In the genomic region with DNA sequence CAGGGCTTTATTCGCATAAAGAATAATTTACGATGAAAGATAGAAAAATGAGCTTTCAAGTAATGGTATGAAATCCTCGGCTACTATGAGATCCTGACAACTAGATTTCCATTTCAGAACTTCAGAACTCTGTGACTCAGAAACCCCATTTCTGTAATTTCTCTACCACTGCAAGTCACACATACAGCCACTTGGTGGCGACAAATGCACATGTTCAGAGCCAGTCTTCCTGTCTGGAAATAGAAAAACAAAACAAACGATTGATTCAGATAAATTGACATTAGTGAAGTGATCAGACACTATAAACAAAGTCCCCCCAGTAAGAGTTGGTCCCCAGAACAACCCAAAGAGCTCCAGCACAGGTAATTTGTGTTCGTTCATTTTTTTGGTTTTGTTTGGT, we compare ENCODE assay signal across 9 mouse cellular contexts. TPM values are rescaled to one million over a fixed set of nuclear protein-coding genes. Genes with fewer than 3 reads are reported as not detected.
A peak's percentile ranks its signal among the peaks of the same experiment; 100 is the strongest.
DNase-seq lines count a peak whose midpoint lies in the region; ATAC-seq and TF ChIP-seq lines count a peak whose summit lies in the region.
"Had no signal": no experiment of that assay in that cellular context is flagged by ENCODE, and none has a peak within 500 bp of the region (broad histone marks: within the 10 kb centered on the region; RNA-seq: fewer than 3 reads in every experiment).

No protein-coding gene starts in this region.

- H3K9me3 ChIP-seq in hindbrain, postnatal 0 days (ENCODE audit: low read length): no peaks in the 10 kb centered on the region
- H3K9me3 ChIP-seq in hindbrain, embryonic 16.5 days (ENCODE audit: control insufficient read depth, low read length): peaks cover 2% of the 10 kb centered on the region; the same call in 1 of the 2 replicates
- no peaks in the 10 kb centered on the region for H3K9me3 ChIP-seq in embryonic facial prominence, embryonic 11.5 days (replicated peaks; ENCODE audit: control insufficient read depth, low read length)
- H3K9me3 ChIP-seq in hindbrain, embryonic 13.5 days: no peaks in the 10 kb centered on the region

- no peak overlapping the region for H3K27ac ChIP-seq in hindbrain, postnatal 0 days
- H3K27ac ChIP-seq in hindbrain, embryonic 16.5 days (ENCODE audit: low read depth, low read length): no peak overlapping the region
- H3K27ac ChIP-seq in embryonic facial prominence, embryonic 11.5 days (replicated peaks; ENCODE audit: low read depth, low read length): no peak overlapping the region
- no peak overlapping the region for H3K27ac ChIP-seq in hindbrain, embryonic 13.5 days

- H3K4me2 ChIP-seq in hindbrain, postnatal 0 days (ENCODE audit: low read depth, low read length): no peak overlapping the region
- H3K4me2 ChIP-seq in hindbrain, embryonic 16.5 days (ENCODE audit: low read length): no peak overlapping the region
- no peak overlapping the region for H3K4me2 ChIP-seq in embryonic facial prominence, embryonic 11.5 days (ENCODE audit: low read depth, low read length)
- H3K4me2 ChIP-seq in hindbrain, embryonic 13.5 days: no peak overlapping the region

- H3K27me3 ChIP-seq in hindbrain, postnatal 0 days (ENCODE audit: insufficient read depth, low read length): no peaks in the 10 kb centered on the region
- peaks cover 3% of the 10 kb centered on the region for H3K27me3 ChIP-seq in hindbrain, embryonic 16.5 days (replicated peaks; ENCODE audit: control insufficient read depth, insufficient read depth, low read length)
- H3K27me3 ChIP-seq in embryonic facial prominence, embryonic 11.5 days (ENCODE audit: control insufficient read depth, insufficient read depth, low read length): no peaks in the 10 kb centered on the region
- H3K27me3 ChIP-seq in hindbrain, embryonic 13.5 days: 0 out of 2 replicates have a peak, but pooled peaks cover 5% of the 10 kb centered on the region

- intact Hi-C loops in left cerebral cortex, postnatal 36 days (cut with DNase I): loop anchor here (5.0 kb wide), 1 partner anchor 410 kb away; no protein-coding TSS in a partner anchor

- WGBS in hindbrain, postnatal 0 days: 16% methylated on average over 6 of the region's 6 CpGs
- 17% methylated on average over 6 of the region's 6 CpGs for WGBS in hindbrain, embryonic 16.5 days
- WGBS in embryonic facial prominence, embryonic 11.5 days: 14% methylated on average over 6 of the region's 6 CpGs
- 10% methylated on average over 6 of the region's 6 CpGs for whole genome bisulfite sequencing in hindbrain, embryonic 13.5 days

- no peak overlapping the region for H3K9ac ChIP-seq in hindbrain, postnatal 0 days (replicated peaks; ENCODE audit: low read length)
- H3K9ac ChIP-seq in hindbrain, embryonic 16.5 days (ENCODE audit: low read depth, low read length): no peak overlapping the region
- H3K9ac ChIP-seq in embryonic facial prominence, embryonic 11.5 days (replicated peaks; ENCODE audit: low read length): no peak overlapping the region
- no peak overlapping the region for H3K9ac ChIP-seq in hindbrain, embryonic 13.5 days

- no peak overlapping the region for H3K4me3 ChIP-seq in hindbrain, postnatal 0 days (ENCODE audit: low read length)
- H3K4me3 ChIP-seq in hindbrain, embryonic 16.5 days (ENCODE audit: low read length): no peak overlapping the region
- H3K4me3 ChIP-seq in embryonic facial prominence, embryonic 11.5 days (ENCODE audit: low read depth, low read length): no peak overlapping the region
- H3K4me3 ChIP-seq in hindbrain, embryonic 13.5 days: no peak overlapping the region
- H3K4me3 ChIP-seq: erythroblast, embryonic 14.5 days had no signal

- no peaks in the 10 kb centered on the region for H3K4me1 ChIP-seq in hindbrain, postnatal 0 days (ENCODE audit: insufficient read depth, low read length)
- no peaks in the 10 kb centered on the region for H3K4me1 ChIP-seq in hindbrain, embryonic 16.5 days (ENCODE audit: control insufficient read depth, insufficient read depth, low read depth, low read length)
- H3K4me1 ChIP-seq in embryonic facial prominence, embryonic 11.5 days (ENCODE audit: control insufficient read depth, insufficient read depth, low read length): no peaks in the 10 kb centered on the region
- no peaks in the 10 kb centered on the region for H3K4me1 ChIP-seq in hindbrain, embryonic 13.5 days (replicated peaks)

- no peak for ATAC-seq in hindbrain, postnatal 0 days
- ATAC-seq in hindbrain, embryonic 16.5 days: no peak
- no peak for ATAC-seq in embryonic facial prominence, embryonic 11.5 days (replicated peaks; ENCODE audit: insufficient number of reproducible peaks, low FRiP score, low TSS enrichment, low read depth)
- ATAC-seq in hindbrain, embryonic 13.5 days (ENCODE audit: low FRiP score): no peak

- peak; percentile 82 for DNase-seq in hindbrain, postnatal 0 days (ENCODE audit: low spot score)
- DNase-seq in CD4-positive helper T cell, adult 2 months (ENCODE audit: low read depth, low spot score): peak; percentile 74
- peak; percentile 53 for DNase-seq in T-cell, adult 2 months (ENCODE audit: low spot score)
- DNase-seq in embryonic facial prominence, embryonic 11.5 days (ENCODE audit: low spot score): peak; percentile 74
- peak; percentile 39 to 45 for DNase-seq in left cerebral cortex, postnatal 36 days (ENCODE audit: low spot score in 2 of 2)
- peak; percentile 72 for DNase-seq in retina, postnatal 1 day

- TF ChIP-seq CTCF in hindbrain, postnatal 0 days (IDR thresholded peaks at IDR 0.05; ENCODE audit: low read depth): peak; percentile 87

- no peaks in the 10 kb centered on the region for H3K36me3 ChIP-seq in hindbrain, postnatal 0 days (ENCODE audit: insufficient read depth, low read length)
- H3K36me3 ChIP-seq in hindbrain, embryonic 16.5 days (ENCODE audit: control insufficient read depth, insufficient read depth, low read length): no peaks in the 10 kb centered on the region
- no peaks in the 10 kb centered on the region for H3K36me3 ChIP-seq in embryonic facial prominence, embryonic 11.5 days (replicated peaks; ENCODE audit: control insufficient read depth, insufficient read depth, low read depth, low read length)
- H3K36me3 ChIP-seq in hindbrain, embryonic 13.5 days: no peaks in the 10 kb centered on the region

RNA-seq across cellular contexts. Expression of a gene that starts 9.1 kb away (rescaled TPM):
- 87.2 and 99.4 TPM in 2 replicates for total RNA-seq in hindbrain, postnatal 0 days (2014; rRNA removed)
- polyA plus RNA-seq in hindbrain, postnatal 0 days (2015; fragmentation: Nextera tagmentation; extraction: Ambion mirVana): 124 and 135 TPM in 2 replicates
- polyA plus RNA-seq in hindbrain, embryonic 16.5 days (2015; fragmentation: Nextera tagmentation; extraction: Ambion mirVana): 112 and 121 TPM in 2 replicates
- 301 and 327 TPM in 2 replicates for polyA plus RNA-seq in embryonic facial prominence, embryonic 11.5 days (2014; fragmentation: Nextera tagmentation; extraction: Ambion mirVana)
- 100 to 1,000 TPM in 1 of 2 experiments, 10 to 100 TPM in 1; 69.7 to 123 TPM for total RNA-seq in left cerebral cortex, postnatal 36 days (2021)
- 169 and 173 TPM in 2 replicates for polyA plus RNA-seq in hindbrain, embryonic 13.5 days (2015; fragmentation: Nextera tagmentation; extraction: Ambion mirVana)

RNA-seq across cellular contexts. Expression of a gene that starts 21.1 kb away (rescaled TPM):
- 10.9 and 38.4 TPM in 2 replicates for total RNA-seq in hindbrain, postnatal 0 days (2014; rRNA removed)
- polyA plus RNA-seq in hindbrain, postnatal 0 days (2015; fragmentation: Nextera tagmentation; extraction: Ambion mirVana): 7.5 and 8.1 TPM in 2 replicates
- 5.8 and 7.2 TPM in 2 replicates for polyA plus RNA-seq in hindbrain, embryonic 16.5 days (2015; fragmentation: Nextera tagmentation; extraction: Ambion mirVana)
- 0.06 and 0.15 TPM in 2 replicates for polyA plus RNA-seq in embryonic facial prominence, embryonic 11.5 days (2014; fragmentation: Nextera tagmentation; extraction: Ambion mirVana)
- total RNA-seq in left cerebral cortex, postnatal 36 days (2021): 10 to 100 TPM; 11.4 to 21.7 TPM
- polyA plus RNA-seq in hindbrain, embryonic 13.5 days (2015; fragmentation: Nextera tagmentation; extraction: Ambion mirVana): 0.69 and 1.3 TPM in 2 replicates
- polyA plus RNA-seq: erythroblast, embryonic 14.5 days had no signal
